Mouse (Mus musculus) heart, embryonic 11.5 days (tissue): ENCODE data around the gene Mrtfa. TPM values are rescaled to one million over a fixed set of nuclear protein-coding genes. Genes with fewer than 3 reads are reported as not detected.

ENCODE experiments used
- ATAC-seq: fragments of 200-750 bp; cut with Nextera tagmentation; replicated peaks from 2 replicates; pipeline ENCODE4 v1.8.0; 2017; ENCODE audit warnings: moderate library complexity; ENCODE audit not compliant: insufficient number of reproducible peaks, low FRiP score, low TSS enrichment
- H3K27ac ChIP-seq: fragments of 300-500 bp; sonication (generic); 2 replicates; pipeline ENCODE4 v1.5.1; 2014; ENCODE audit warnings: mild to moderate bottlenecking, low read depth, low read length
- H3K27me3 ChIP-seq: fragments of 300-500 bp; sonication (generic); 2 replicates; pipeline ENCODE4 v1.6.1; 2014; ENCODE audit warnings: mild to moderate bottlenecking, low read length, mixed read lengths; ENCODE audit not compliant: control insufficient read depth, insufficient read depth
- H3K36me3 ChIP-seq: fragments of 300-500 bp; sonication (generic); 2 replicates; pipeline ENCODE4 v1.6.1; 2014; ENCODE audit warnings: mild to moderate bottlenecking, low read length, moderate library complexity, mixed read lengths; ENCODE audit not compliant: control insufficient read depth, insufficient read depth
- H3K4me1 ChIP-seq: fragments of 300-500 bp; sonication (generic); 2 replicates; pipeline ENCODE4 v1.6.1; 2014; ENCODE audit warnings: low read length; ENCODE audit not compliant: control insufficient read depth, insufficient read depth
- H3K4me2 ChIP-seq: fragments of 300-500 bp; sonication (generic); 2 replicates; pipeline ENCODE4 v1.6.1; 2014; ENCODE audit warnings: mild to moderate bottlenecking, moderate library complexity
- H3K4me3 ChIP-seq: fragments of 300-500 bp; sonication (generic); 2 replicates; pipeline ENCODE4 v1.5.1; 2014; ENCODE audit warnings: low read depth, low read length
- H3K9ac ChIP-seq: fragments of 300-500 bp; sonication (generic); 2 replicates; pipeline ENCODE4 v1.6.1; 2014; ENCODE audit warnings: mild to moderate bottlenecking, low read depth, low read length, moderate library complexity
- H3K9me3 ChIP-seq: fragments of 300-500 bp; sonication (generic); replicated peaks from 2 replicates; pipeline ENCODE4 v1.6.1; 2016; ENCODE audit warnings: low read length; ENCODE audit not compliant: control insufficient read depth
- WGBS: fragments of 180-500 bp; shearing (Covaris S2); extraction: QIAGEN DNeasy Blood & Tissue Kit; methylation state at CpG from one replicate; pipeline ENCODE4 v1.1.7; 2014; ENCODE audit not compliant: insufficient replicate concordance; 5-methylcytosine and 5-hydroxymethylcytosine counted together
- polyA plus RNA-seq: library from polyadenylated mRNA; unstranded; fragments of >200 nt; fragmentation: Nextera tagmentation; extraction: Ambion mirVana; gene quantifications from 2 replicates; pipeline ENCODE4 v1.2.1, GENCODE M21; 2014

The Mrtfa gene
- polyA plus RNA-seq, 1 experiment from 2014 or later: 20.9 TPM

GRCm38 (mm10) chr15:81192316-81192715, 1.8 kb upstream of the Mrtfa start:
- Histone ChIP-seq H3K4me1 (no peaks in the 10 kb centered on the region; the same call in 1 of the 2 replicates), H3K36me3 (no peaks in the 10 kb centered on the region), H3K27me3 (no peaks in the 10 kb centered on the region), H3K9ac (no peak overlapping the region), H3K4me3 (no peak overlapping the region), H3K9me3 (no peaks in the 10 kb centered on the region), H3K4me2 (no peak overlapping the region), H3K27ac (no peak overlapping the region)
- WGBS: 84% methylated on average over 5 of the region's 5 CpGs
- no peak for ATAC-seq

- peak overlapping the region; percentile 54; the same call in 1 of the 2 replicates for H3K27ac ChIP-seq
- peak overlapping the region; percentile 80 for H3K9ac ChIP-seq
- no peaks in the 10 kb centered on the region for H3K9me3 ChIP-seq
- no peaks in the 10 kb centered on the region for H3K36me3 ChIP-seq
- WGBS: 23% methylated on average over 9 of the region's 9 CpGs
- H3K27me3 ChIP-seq: no peaks in the 10 kb centered on the region
- H3K4me1 ChIP-seq: no peaks in the 10 kb centered on the region; the same call in 1 of the 2 replicates
- no peak for ATAC-seq
- peak overlapping the region; percentile 85 for H3K4me3 ChIP-seq
- peak overlapping the region; percentile 77 for H3K4me2 ChIP-seq
Measured at GRCm38 (mm10) chr15:81191303-81191702, 746 bp upstream of the Mrtfa start.

DNA sequence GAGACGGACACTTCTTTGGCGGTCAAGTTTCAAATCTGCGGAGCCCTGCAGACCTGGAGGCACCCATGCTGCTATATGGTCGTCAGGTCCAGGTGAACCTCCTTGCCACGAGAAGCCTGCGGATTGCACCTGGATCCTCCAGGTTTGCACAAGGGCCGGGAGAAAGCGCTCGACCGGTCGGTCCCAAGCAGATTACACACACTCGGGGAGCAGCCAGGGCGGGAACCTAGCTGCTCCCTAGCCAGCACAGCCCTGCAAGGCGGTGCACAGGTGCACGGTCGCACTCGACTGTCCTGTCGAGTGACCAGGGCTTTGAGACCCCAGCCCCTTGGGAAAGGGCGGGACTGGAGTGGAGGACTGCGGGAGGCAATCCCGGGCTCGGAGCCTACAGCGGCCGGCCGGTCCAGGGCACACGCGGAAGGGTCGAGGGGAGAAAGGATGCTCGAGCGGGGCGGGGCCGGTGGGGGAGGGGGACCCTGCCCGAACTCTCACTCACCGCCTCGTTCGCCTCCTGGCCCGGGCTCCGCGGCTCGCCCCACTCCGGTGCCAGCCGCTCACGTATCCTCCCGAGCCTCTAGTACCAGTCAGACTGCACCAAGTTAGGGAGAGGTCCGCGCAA, 437 bp downstream of the Mrtfa start:
- H3K9ac ChIP-seq: peak overlapping the region; percentile 88
- peak overlapping the region; percentile 85 for H3K4me3 ChIP-seq
- 0 out of 2 replicates have a peak overlapping the region, but pooled peaks have one; percentile 7 for H3K27ac ChIP-seq
- no peaks in the 10 kb centered on the region for H3K36me3 ChIP-seq
- no peaks in the 10 kb centered on the region for H3K27me3 ChIP-seq
- H3K9me3 ChIP-seq: no peaks in the 10 kb centered on the region
- WGBS: under 1% methylated on average over 40 of the region's 46 CpGs
- ATAC-seq: peak; percentile 55
- peak overlapping the region; percentile 72 for H3K4me2 ChIP-seq
- no peaks in the 10 kb centered on the region; the same call in 1 of the 2 replicates for H3K4me1 ChIP-seq

DNA sequence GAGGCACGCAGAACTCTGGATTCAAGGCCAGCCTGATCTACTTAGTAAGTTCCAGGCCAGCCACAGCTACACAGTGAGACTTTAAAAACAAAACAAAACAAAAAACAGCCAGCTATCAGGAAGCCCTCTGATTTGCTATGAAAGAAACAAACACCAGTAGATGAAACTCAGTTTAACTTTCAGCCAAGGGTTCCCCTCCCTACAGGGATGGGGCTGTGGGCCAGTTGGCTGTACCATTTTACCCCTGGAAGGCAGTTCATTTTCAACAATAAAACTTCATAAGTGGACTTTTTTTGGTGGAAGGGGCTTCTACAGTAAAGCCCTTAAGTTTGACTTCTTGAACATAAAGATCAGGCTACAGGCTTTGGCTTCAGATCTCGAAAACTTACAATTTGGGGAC, 1.5 kb downstream of the Mrtfa start:
- no peak overlapping the region for H3K4me3 ChIP-seq
- H3K27ac ChIP-seq: no peak overlapping the region
- WGBS: 92% methylated on average over 2 of the region's 2 CpGs
- H3K27me3 ChIP-seq: no peaks in the 10 kb centered on the region
- H3K4me1 ChIP-seq: no peaks in the 10 kb centered on the region; the same call in 1 of the 2 replicates
- H3K9me3 ChIP-seq: no peaks in the 10 kb centered on the region
- H3K9ac ChIP-seq: no peak overlapping the region
- no peak for ATAC-seq
- no peak overlapping the region; the same call in 1 of the 2 replicates for H3K4me2 ChIP-seq
- no peaks in the 10 kb centered on the region for H3K36me3 ChIP-seq

DNA sequence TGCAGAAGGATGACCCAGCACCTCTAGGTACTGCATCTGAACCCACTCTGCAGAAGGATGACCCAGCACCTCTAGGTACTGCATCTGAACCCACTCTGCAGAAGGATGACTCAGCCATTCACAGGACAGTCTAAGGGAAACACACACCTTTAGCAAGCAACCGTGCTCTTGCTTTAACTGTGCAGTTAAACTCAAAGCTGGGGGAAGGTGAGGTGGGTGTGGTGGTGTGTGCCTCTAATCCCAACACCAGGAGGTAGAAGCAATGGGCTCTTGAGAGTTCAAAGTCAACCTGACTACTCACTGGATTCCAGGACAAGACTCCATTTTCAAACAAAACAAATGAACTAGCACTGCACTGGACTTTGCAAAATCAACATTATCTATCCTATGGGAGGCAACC, 5.6 kb downstream of the Mrtfa start:
- Histone ChIP-seq H3K4me2 (no peak overlapping the region), H3K36me3 (no peaks in the 10 kb centered on the region), H3K27me3 (no peaks in the 10 kb centered on the region), H3K9me3 (no peaks in the 10 kb centered on the region), H3K4me1 (peaks cover 3% of the 10 kb centered on the region; the same call in 1 of the 2 replicates), H3K27ac (no peak overlapping the region), H3K9ac (no peak overlapping the region), H3K4me3 (no peak overlapping the region)
- 71% methylated on average over 1 of the region's 1 CpGs for WGBS
- ATAC-seq: no peak

DNA sequence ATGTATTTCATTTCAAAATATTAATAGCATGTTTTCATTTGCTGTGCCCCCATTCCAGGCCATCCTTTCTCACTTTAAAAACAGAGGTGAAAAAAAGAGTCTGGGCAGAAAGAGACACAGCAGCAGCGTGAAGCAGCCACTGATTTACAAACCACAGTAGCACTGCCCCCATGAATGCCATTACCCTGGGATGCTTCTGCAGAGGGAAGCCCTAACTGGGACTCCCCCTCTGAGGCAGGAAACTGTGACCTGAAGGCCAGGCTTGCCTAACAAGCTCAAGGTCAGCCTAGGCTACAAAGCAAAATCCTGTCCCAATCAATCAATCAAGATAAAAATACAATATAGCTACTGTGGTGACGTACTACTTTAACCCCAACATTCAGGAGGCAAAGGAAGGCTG, 9.3 kb downstream of the Mrtfa start:
- no peak overlapping the region for H3K4me3 ChIP-seq
- H3K9me3 ChIP-seq: no peaks in the 10 kb centered on the region
- H3K4me2 ChIP-seq: no peak overlapping the region
- 53% methylated on average over 2 of the region's 2 CpGs for WGBS
- peaks cover 28% of the 10 kb centered on the region for H3K4me1 ChIP-seq
- H3K27me3 ChIP-seq: no peaks in the 10 kb centered on the region
- ATAC-seq: no peak
- H3K9ac ChIP-seq: no peak overlapping the region
- H3K27ac ChIP-seq: no peak overlapping the region
- no peaks in the 10 kb centered on the region for H3K36me3 ChIP-seq

GRCm38 (mm10) chr15:81179523-81179922, 11.0 kb downstream of the Mrtfa start:
- Histone ChIP-seq H3K4me3 (no peak overlapping the region), H3K36me3 (no peaks in the 10 kb centered on the region), H3K9me3 (no peaks in the 10 kb centered on the region), H3K9ac (no peak overlapping the region), H3K27ac (no peak overlapping the region), H3K4me2 (no peak overlapping the region), H3K4me1 (peaks cover 40% of the 10 kb centered on the region), H3K27me3 (no peaks in the 10 kb centered on the region)
- no peak for ATAC-seq
- 77% methylated on average over 2 of the region's 2 CpGs for WGBS

DNA sequence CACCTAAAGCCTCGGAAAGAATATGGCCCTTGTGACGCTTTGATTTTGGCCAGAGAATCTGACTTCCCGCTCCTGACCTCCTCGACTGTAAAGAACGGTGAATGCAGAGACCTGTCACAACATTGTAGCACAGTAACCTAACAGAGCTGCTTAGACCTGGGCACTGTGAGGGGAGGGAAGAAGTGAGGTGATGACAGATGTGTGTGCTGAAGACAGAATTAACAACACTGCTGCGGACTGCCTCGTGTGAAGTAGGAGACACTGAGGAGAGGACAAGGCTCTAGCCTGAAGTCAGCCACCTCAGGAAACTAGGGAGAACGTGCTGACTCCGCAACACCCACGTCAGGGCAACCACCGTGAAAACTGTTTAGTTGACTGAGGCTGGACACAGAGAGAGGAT, 11.9 kb downstream of the Mrtfa start:
- WGBS: 32% methylated on average over 11 of the region's 11 CpGs
- peaks cover 46% of the 10 kb centered on the region for H3K4me1 ChIP-seq
- H3K4me3 ChIP-seq: no peak overlapping the region
- H3K9me3 ChIP-seq: no peaks in the 10 kb centered on the region
- ATAC-seq: no peak
- H3K27ac ChIP-seq: no peak overlapping the region
- no peak overlapping the region for H3K9ac ChIP-seq
- H3K27me3 ChIP-seq: no peaks in the 10 kb centered on the region
- peak overlapping the region; percentile 36; the same call in 1 of the 2 replicates for H3K4me2 ChIP-seq
- no peaks in the 10 kb centered on the region for H3K36me3 ChIP-seq

- Histone ChIP-seq H3K4me1 (peaks cover 46% of the 10 kb centered on the region), H3K4me3 (no peak overlapping the region), H3K36me3 (no peaks in the 10 kb centered on the region), H3K9me3 (no peaks in the 10 kb centered on the region), H3K9ac (no peak overlapping the region), H3K27ac (no peak overlapping the region), H3K4me2 (no peak overlapping the region), H3K27me3 (no peaks in the 10 kb centered on the region)
- ATAC-seq: no peak
- WGBS: 82% methylated on average over 7 of the region's 7 CpGs
Measured at GRCm38 (mm10) chr15:81177860-81178259, 12.7 kb downstream of the Mrtfa start.
